Mouse (Mus musculus): ENCODE results near the gene Pik3c2a.

Pik3c2a gene

GRCm38 (mm10) chr7:116443004-116443696 lies at the start of gene Pik3c2a:
Gene Pik3c2a, minus strand, starts transcription at chr7:116443449.
- peak; percentile 97 for DNase-seq (ENCODE audit: low spot score)

DNA sequence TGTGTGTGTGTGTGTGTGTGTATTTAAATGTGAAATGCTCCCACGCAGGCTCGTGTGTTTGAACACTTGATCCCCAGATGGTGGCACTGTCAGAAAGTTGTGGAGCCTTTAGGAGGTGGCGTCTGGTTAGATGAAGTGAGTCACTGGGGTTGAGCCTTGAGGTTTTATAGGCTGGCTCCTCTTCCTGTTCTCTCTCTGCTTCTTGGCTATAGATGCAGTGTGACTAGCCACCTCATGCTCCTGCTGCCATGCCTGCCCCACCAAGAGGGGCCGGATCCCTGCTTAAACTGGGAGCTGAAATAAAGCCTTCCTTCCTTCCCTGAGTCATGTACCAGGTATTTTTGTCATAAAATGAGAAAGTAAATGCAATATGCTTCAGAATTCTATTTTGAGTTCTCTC lies 47.9 kb upstream of the Pik3c2a start:
- no peak for DNase-seq (ENCODE audit: low spot score)

- DNase-seq (ENCODE audit: low spot score) = no peak
These were observed 41.9 kb upstream of the Pik3c2a start for GRCm38 (mm10) chr7:116485062-116485601.

DNA sequence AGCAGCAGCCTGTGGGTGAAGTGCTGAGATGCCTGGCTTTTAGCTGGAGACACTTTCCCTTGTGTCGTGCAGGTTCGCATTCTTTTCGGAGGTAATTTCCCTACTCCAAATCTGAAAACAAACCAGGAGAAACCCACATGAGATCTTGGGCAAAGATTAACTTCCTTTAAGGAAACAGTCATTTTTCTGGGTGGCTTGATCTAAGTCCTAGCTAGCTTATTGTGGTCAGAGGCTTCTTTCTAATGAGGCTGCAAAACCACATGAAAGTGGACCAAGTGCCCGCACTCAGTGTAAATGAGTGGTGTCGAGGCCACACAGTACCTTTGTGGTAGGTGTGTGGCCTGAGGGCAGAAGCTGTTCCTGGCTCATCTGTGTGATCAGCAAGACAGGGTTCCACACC lies 41.0 kb upstream of the Pik3c2a start:
- DNase-seq (ENCODE audit: low spot score) = no peak

GRCm38 (mm10) chr7:116483782-116484181 lies 40.5 kb upstream of the Pik3c2a start:
- no peak for DNase-seq (ENCODE audit: low spot score)

- DNase-seq (ENCODE audit: low spot score) = no peak
These were observed 39.9 kb upstream of the Pik3c2a start for GRCm38 (mm10) chr7:116483106-116483505.

DNA sequence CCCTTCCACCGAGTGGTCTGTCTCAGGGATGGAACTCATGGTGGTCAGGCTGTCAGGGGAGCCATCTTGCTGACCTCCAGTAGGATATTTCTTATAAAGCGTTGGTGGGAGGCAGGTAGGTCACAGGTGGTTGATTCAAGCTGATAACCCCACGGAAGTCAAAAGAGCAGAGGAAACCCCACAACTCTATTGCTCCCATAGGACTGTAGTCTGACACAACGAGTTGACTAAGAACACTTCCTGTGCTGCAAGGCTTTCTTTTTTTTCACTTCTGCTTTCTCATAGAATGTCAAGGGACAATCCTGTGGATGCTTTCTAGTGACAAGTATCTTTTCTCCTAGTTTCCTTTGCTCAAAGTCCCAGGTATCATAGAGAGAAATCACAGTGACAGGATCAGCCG lies 33.0 kb upstream of the Pik3c2a start:
- no peak for DNase-seq (ENCODE audit: low spot score)

GRCm38 (mm10) chr7:116475836-116476235 lies 32.6 kb upstream of the Pik3c2a start:
- DNase-seq (ENCODE audit: low spot score) = no peak

- no peak for DNase-seq (ENCODE audit: low spot score)
These were observed 18.9 kb upstream of the Pik3c2a start for GRCm38 (mm10) chr7:116462114-116462513.

DNA sequence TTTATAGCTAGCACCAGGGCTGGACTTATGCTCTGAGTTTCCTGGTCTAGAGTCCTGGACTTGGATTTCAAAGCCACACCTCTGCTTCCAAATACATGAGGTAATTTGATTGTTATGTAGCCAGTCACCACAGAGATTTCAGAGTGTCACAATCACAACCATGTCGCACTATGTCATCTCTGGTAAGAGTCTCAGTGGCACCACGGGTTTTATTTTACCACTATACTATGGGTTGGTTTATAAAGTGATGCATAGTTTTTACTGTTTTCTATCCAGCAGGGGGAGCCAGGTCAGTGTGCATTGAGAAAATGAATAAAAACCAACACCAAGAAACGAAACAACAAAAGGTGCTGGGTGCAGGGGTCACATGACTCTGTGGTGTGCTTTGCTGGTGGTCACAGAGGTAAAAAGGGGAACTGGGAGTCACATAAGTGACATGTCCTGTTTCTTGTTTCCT lies 15.8 kb upstream of the Pik3c2a start:
- peak; percentile 61 for DNase-seq (ENCODE audit: low spot score)

- DNase-seq (ENCODE audit: low spot score) = no peak
These were observed 14.1 kb upstream of the Pik3c2a start for GRCm38 (mm10) chr7:116457391-116457790.

DNA sequence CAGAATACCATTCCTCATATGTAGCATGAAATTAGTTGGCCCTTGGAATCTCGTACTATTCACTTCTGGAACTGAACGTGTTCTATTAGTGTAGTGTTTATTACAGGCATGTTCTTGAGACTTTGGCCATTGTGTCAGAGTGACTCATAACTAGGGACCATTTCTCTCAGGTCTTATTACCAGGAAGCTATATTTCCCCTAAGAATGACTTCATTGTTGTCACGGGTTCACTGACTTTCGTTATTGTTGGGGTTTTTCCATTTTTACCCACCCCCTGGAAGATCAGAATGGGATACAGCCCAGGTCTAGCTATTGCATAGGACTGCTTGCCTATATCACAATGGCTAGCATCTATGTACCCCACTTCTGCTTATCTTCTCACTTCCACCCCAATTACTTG lies 13.7 kb upstream of the Pik3c2a start:
- DNase-seq (ENCODE audit: low spot score) = no peak

DNA sequence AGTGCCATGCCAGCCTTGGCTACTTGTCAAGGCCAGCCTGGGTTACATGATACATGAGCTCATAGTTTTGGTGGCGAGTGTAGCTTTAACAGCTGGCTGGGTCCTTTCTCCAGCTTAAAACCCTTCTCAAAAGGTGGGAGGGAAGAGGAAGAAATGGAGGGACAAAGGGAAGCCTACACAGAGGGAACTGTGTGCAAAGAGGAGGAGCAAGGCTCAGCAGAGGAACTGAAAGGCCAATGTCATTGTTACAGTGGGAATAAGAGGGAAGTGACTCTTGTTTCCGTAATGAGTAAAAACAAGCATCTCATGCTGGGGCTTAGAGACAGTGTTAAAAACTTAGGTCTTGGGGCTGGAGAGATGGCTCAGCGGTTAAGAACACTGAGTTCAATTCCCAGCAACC lies 3.4 kb upstream of the Pik3c2a start:
- no peak for DNase-seq (ENCODE audit: low spot score)

DNA sequence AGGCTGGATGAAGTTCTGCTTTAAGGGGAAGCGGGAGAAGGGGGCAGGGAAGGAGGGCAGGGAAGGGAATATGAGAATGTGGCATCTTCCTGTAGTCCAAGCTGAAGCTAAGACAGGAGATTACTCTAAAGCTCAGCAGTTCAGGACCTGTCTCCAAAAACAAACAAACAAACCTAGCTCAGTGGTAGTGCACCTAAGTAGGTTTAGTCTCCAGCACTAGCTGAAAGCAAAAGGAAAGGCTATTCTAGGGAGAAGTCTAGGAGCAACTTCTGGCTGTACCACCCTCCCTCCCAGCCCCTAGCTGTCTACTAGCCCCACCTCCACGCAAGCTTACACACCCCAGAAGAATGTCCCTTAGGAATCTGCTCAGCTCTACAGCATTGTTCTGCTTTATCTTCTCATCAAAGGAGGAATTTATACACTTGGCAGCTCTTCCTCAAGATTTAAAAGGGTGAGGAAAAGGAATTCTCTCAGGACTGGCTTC lies 1.1 kb upstream of the Pik3c2a start:
- peak; percentile 51 for DNase-seq (ENCODE audit: low spot score)

DNA sequence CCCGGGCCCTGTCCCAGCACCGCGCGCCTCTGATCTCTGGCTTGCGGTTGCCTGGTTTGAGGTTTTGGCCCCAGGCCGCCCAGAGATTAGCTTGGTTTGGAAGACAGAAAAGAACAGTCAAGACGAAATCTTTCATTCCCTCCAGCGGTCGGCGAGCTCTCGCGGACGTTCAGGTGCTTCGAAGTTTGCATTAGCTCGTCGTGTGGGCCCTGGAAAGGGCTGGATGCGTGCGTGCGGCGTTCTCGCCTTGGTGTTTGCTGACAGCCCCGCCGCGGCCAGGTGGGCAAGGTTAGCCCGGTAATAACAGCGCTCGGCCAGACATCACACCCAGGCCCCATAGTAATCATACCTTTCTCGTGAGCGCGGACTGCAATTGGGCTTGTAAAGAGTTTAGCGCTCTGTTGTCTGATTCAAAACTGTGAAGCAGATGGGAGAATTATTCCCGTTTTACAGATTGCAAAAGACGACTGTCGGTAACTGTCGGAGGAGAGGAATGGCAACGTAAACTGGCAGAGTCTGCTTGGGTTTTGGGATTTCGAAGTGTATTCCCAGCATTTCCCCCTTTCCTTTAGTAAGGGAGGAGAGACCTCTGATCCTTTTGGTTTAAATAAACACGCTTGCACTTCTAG lies 562 bp upstream of the Pik3c2a start:
- DNase-seq (ENCODE audit: low spot score) = no peak

- peak; percentile 26 for DNase-seq (ENCODE audit: low spot score)
These were observed 1.0 kb downstream of the Pik3c2a start for GRCm38 (mm10) chr7:116442226-116442625.

- DNase-seq (ENCODE audit: low spot score) = no peak
These were observed 1.9 kb downstream of the Pik3c2a start for GRCm38 (mm10) chr7:116441346-116441745.

DNA sequence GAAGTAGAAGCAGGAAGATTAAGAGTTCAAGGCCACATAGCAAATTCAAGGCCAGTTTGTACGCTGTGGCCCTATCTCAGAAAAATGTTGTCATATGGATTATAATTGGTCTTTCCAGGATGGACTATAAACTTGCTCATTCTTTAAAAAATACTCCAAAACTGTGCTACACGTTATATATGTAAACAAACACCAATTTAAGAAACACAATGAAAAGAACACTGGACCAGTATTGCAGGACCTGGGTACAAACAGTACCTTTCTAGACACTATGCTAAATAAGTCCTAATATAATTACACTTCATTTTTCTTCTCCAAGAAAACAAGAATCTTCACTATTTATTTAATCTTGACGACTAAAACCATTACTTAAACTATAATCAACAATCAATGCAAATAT lies 11.6 kb downstream of the Pik3c2a start:
- no peak for DNase-seq (ENCODE audit: low spot score)

GRCm38 (mm10) chr7:116430926-116431325 lies 12.3 kb downstream of the Pik3c2a start:
- DNase-seq (ENCODE audit: low spot score) = no peak

DNA sequence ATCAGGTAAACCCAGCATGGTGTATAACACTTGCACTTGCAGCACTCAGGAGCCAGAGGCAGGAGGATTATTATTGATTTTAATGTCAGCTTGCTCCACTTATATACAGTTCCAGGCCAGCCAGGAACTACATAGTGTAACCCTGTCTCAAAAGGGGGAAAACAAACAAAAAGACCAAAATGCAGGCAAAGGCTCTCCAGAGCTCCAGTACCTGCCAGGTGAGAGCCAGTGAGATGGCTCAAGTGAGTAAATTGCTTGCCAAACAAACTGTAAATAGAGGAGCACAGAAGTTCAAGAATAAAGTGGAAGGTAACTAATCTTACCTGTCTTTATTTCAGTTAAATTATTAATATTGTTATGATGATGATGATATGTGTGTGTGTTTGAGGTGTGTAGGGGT lies 16.0 kb downstream of the Pik3c2a start:
- no peak for DNase-seq (ENCODE audit: low spot score)

GRCm38 (mm10) chr7:116425771-116426170 lies 17.5 kb downstream of the Pik3c2a start:
- DNase-seq (ENCODE audit: low spot score) = no peak

DNA sequence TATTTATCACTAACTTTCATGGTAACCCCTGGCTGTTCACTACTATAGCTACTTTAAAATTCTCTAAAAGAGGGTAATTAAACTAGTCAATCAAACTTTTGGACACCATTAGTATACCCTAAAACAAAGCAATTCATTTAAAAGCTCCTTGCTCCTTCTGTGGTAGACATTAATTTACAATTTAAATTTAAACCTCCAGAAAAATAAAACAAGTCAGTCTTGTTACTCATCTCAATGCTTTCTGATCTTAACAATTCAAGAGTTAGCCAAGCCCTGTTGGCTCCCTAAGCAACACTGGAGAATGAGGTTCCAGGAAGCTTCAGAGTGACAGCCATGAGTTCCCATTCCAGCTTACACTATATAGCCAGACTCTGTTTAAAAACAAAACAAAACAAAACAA lies 22.2 kb downstream of the Pik3c2a start:
- no peak for DNase-seq (ENCODE audit: low spot score)

GRCm38 (mm10) chr7:116409438-116409837 lies 33.8 kb downstream of the Pik3c2a start:
- no peak for DNase-seq (ENCODE audit: low spot score)

Data from embryo, embryonic 10.5 days (tissue).